Mouse (Mus musculus): ENCODE measurements around the gene Fnbp1.

Fnbp1 gene

GRCm38 (mm10) chr2:31019011-31019410, 122.8 kb downstream of the Fnbp1 start:
- DNase-seq = no peak

GRCm38 (mm10) chr2:31018519-31018918, 123.3 kb downstream of the Fnbp1 start:
- no peak for DNase-seq

- DNase-seq = no peak
These were observed 124.0 kb downstream of the Fnbp1 start for GRCm38 (mm10) chr2:31017625-31018317.

- DNase-seq = no peak
These were observed 128.3 kb downstream of the Fnbp1 start for GRCm38 (mm10) chr2:31013371-31014120.

- no peak for DNase-seq
These were observed 134.6 kb downstream of the Fnbp1 start for GRCm38 (mm10) chr2:31007208-31007607.

GRCm38 (mm10) chr2:31006434-31006833, 135.4 kb downstream of the Fnbp1 start:
- no peak for DNase-seq

GRCm38 (mm10) chr2:31005453-31005852, 136.4 kb downstream of the Fnbp1 start:
- no peak for DNase-seq

GRCm38 (mm10) chr2:31002857-31003256, 139.0 kb downstream of the Fnbp1 start:
- DNase-seq = no peak

- no peak for DNase-seq
These were observed 143.2 kb downstream of the Fnbp1 start for GRCm38 (mm10) chr2:30998443-30999260.

GRCm38 (mm10) chr2:30995432-30995996, 146.3 kb downstream of the Fnbp1 start:
- DNase-seq = no peak

GRCm38 (mm10) chr2:30994853-30995252, 147.0 kb downstream of the Fnbp1 start:
- no peak for DNase-seq

GRCm38 (mm10) chr2:30990221-30990620, 151.6 kb downstream of the Fnbp1 start:
- no peak for DNase-seq

GRCm38 (mm10) chr2:30985111-30986020, 156.4 kb downstream of the Fnbp1 start:
- DNase-seq = no peak

GRCm38 (mm10) chr2:30983024-30983423, 158.8 kb downstream of the Fnbp1 start:
- no peak for DNase-seq

- DNase-seq = peak; percentile 98
These were observed 159.9 kb downstream of the Fnbp1 start, which contains the start of the genes BC005624 and Usp20 for GRCm38 (mm10) chr2:30981790-30982513. Gene BC005624 (minus strand): TSS chr2:30982201. Gene Usp20 (plus strand): TSS chr2:30982279.

Data from right cerebral cortex, postnatal 4 days (tissue).